Mouse (Mus musculus): Measurements from ENCODE around the gene Vmn1r37.
"Not testable (repeated sequence)": the region's sequence is repeated elsewhere in the genome, so short reads cannot be mapped to it uniquely, and the experiment has no call there.

Vmn1r37 gene

GRCm38 (mm10) chr6:66729082-66729481, at the start of gene Vmn1r37:
Gene Vmn1r37 (plus strand): TSS chr6:66729382.
- POLR2A ChIA-PET, CTCF ChIA-PET: not testable (repeated sequence)

DNA sequence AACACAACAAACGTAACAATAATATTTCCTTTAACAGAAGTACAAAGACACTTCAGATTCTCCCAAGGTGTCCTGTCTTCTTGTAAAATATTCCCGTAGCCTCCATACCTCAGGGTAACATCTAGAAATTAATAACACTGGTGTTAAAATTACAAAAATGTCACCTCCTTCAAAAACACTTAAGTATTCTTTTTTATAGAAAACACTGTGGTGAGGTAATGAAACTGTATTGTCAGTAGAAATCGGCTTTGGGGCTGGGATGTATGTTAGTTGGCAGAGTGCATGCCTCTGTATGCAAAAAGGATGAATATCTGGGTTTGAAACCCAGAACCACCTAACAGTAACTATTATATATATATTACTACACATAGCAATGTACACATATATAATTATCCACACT, 43.4 kb upstream of the Vmn1r37 start, which contains the start of gene Vmn1r35:
TSS of gene Vmn1r35 (minus strand) at position 101 of the 400 bp plus-strand sequence.
- CTCF ChIA-PET, result no interaction called here

GRCm38 (mm10) chr6:66708901-66709300, 20.3 kb upstream of the Vmn1r37 start:
- CTCF ChIA-PET, result no interaction called here
- POLR2A ChIA-PET, result no interaction called here

More for the DNA sequence above, 43.4 kb upstream of the Vmn1r37 start, which contains the start of gene Vmn1r35:
- POLR2A ChIA-PET, result no interaction called here

- POLR2A ChIA-PET, result no interaction called here
- CTCF ChIA-PET, result no interaction called here
These were observed 15.3 kb upstream of the Vmn1r37 start for GRCm38 (mm10) chr6:66713854-66714253.

DNA sequence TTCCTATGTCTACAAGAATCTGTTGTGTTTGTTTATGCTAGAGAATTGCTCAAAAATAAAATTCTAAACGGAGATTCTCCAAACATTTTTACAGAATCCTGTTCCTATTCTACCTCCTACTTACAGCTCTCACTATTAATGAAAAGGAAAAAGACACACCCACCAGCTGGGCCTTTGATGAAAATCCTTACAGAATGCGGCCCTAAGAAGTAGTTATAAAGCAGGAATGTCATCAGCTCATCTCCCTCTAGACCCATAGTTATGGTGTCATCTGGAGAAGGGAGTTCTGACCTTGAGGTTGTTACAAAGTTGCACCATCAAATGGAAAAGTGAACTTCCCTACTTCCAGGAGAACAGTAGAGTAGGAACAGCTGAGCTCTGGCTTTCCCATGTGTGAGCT, 10.1 kb upstream of the Vmn1r37 start, which contains the start of gene Vmn1r36:
TSS of gene Vmn1r36 (minus strand) at position 101 of the 400 bp plus-strand sequence.
- CTCF ChIA-PET, result not testable (repeated sequence)

DNA sequence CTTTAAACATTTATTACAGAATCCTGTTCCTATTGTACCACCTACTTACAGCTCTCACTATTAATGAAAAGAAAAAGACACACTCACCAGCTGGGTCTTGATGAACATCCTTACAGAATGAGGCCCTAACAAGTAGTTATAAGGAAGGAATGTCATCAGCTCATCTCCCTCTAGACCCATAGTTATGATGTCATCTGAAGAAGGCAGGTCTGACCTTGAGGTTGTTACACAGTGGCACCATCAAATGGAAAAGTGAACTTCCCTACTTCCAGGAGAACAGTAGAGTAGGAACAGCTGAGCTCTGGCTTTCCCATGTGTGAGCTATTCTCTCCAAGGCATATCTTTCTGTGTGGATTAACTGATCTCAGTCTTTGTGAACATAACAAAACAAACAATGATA, 53.3 kb downstream of the Vmn1r37 start, which contains the start of gene Vmn1r38:
TSS of gene Vmn1r38 (minus strand) at position 101 of the 400 bp plus-strand sequence.
- CTCF ChIA-PET, result not testable (repeated sequence)
- POLR2A ChIA-PET, result interaction anchor here in 1 of 4 experiments (0.6 kb wide), 1 partner anchor 664 kb away, joined by 10 read pairs; no protein-coding TSS in a partner anchor

More for the DNA sequence above, 10.1 kb upstream of the Vmn1r37 start, which contains the start of gene Vmn1r36:
- POLR2A ChIA-PET, result not testable (repeated sequence)

Data from embryonic stem cell, embryonic (primary cell).